Mouse (Mus musculus): Measurements from ENCODE around the gene Resp18. TPM values are rescaled to one million over a fixed set of nuclear protein-coding genes. Genes with fewer than 3 reads are reported as not detected.

The Resp18 gene
- polyA plus RNA-seq, 1 experiment from 2014 or later, result not detected

DNA sequence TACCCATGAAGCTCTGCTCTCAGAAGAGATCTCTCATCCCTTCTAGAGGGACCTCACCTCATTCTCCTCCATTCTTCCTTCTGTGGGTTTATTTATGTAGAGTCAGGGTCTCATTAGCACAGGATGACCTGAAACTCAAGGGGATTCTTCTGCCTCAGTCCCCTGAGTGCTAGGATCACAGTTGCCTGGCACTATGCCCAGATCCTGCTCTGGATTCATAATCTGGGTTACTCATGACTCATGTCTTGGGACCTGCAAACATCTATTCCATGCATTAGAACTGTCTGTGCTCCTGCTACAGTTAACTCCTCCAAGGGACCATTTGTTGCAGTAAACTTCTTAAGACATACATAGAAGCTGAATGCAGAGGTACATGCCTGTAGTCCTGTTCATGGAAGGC is 16.9 kb downstream of the Resp18 start:
- Histone ChIP-seq H3K4me1 (ENCODE audit: insufficient read depth) (no peaks in the 10 kb centered on the region), H3K27me3 (ENCODE audit: insufficient read depth, low read length) (peaks cover 23% of the 10 kb centered on the region), H3K4me2 (ENCODE audit: low read depth, low read length) (no peak overlapping the region), H3K9ac (replicated peaks) (no peak overlapping the region), H3K9me3 (ENCODE audit: low read length) (no peaks in the 10 kb centered on the region), H3K4me3 (ENCODE audit: low read depth, low read length) (no peak overlapping the region), H3K36me3 (replicated peaks; ENCODE audit: insufficient read depth, low read length) (no peaks in the 10 kb centered on the region), H3K27ac (ENCODE audit: low read depth) (no peak overlapping the region)
- no peak for DNase-seq
- no peak for ATAC-seq
- TF ChIP-seq CTCF (IDR thresholded peaks at IDR 0.05; ENCODE audit: low read depth), result no peak
- no peak for TF ChIP-seq EP300 (IDR thresholded peaks at IDR 0.05; ENCODE audit: low read depth)

DNA sequence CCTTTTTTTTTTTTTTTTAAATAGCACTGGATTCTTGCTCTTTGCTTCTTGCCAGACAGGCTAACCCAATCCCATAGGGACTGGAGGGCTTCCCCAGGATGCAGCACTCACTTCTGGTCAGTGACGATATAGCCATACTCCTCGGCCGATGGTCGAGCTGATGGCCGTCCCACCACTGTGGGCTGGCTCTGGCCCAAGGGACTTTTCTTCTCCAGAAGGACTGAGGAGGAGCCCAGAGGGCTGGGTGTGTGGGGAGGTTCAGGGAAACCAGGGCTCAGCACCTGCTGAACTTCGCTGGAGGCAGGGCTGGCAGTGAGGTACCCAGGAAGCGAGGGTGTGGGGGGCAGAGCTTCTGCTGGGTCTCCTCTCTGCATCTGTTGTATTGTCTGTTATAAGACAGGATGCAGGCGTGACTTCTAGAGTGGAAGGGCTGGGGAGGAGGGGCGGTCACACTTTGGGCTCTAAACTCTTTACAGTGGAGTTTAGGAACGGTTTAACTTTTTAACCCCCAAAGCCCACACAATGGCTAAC is 22.6 kb downstream of the Resp18 start:
- ATAC-seq (no peak), DNase-seq (no peak)
- Histone ChIP-seq H3K4me1 (ENCODE audit: insufficient read depth) (peaks cover 6% of the 10 kb centered on the region; the same call in 1 of the 2 replicates), H3K4me2 (ENCODE audit: low read depth, low read length) (no peak overlapping the region), H3K9ac (replicated peaks) (no peak overlapping the region), H3K9me3 (ENCODE audit: low read length) (no peaks in the 10 kb centered on the region), H3K27me3 (ENCODE audit: insufficient read depth, low read length) (no peaks in the 10 kb centered on the region), H3K27ac (ENCODE audit: low read depth) (no peak overlapping the region), H3K36me3 (replicated peaks; ENCODE audit: insufficient read depth, low read length) (no peaks in the 10 kb centered on the region), H3K4me3 (ENCODE audit: low read depth, low read length) (no peak overlapping the region)
- 58% methylated on average over 10 of the region's 10 CpGs for WGBS (ENCODE audit: insufficient replicate concordance)
- TF ChIP-seq EP300 (IDR thresholded peaks at IDR 0.05; ENCODE audit: low read depth) (no peak), CTCF (IDR thresholded peaks at IDR 0.05; ENCODE audit: low read depth) (no peak)

DNA sequence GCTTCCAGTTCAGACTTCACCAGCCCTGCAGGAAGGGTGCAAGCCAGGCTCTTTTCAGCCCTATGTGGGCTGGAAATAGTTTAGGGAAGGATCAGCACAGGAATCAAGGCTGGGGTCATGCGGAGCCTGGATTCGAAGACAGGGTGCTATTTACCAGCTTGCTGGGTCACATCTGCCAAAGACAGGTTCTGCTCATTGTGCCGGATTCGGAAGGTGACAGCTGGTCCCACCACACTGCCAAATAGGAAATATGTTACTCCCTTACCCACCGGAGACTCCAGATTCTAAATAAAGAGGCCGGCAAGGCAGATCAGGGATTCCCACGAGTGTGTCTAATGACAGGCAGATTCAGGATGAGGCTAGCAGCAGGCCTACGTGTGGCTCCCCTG is 23.6 kb downstream of the Resp18 start:
- Histone ChIP-seq H3K9me3 (ENCODE audit: low read length) (no peaks in the 10 kb centered on the region), H3K4me1 (ENCODE audit: insufficient read depth) (peaks cover 6% of the 10 kb centered on the region; the same call in 1 of the 2 replicates), H3K27me3 (ENCODE audit: insufficient read depth, low read length) (no peaks in the 10 kb centered on the region), H3K4me3 (ENCODE audit: low read depth, low read length) (no peak overlapping the region), H3K4me2 (ENCODE audit: low read depth, low read length) (no peak overlapping the region), H3K9ac (replicated peaks) (no peak overlapping the region), H3K27ac (ENCODE audit: low read depth) (no peak overlapping the region), H3K36me3 (replicated peaks; ENCODE audit: insufficient read depth, low read length) (no peaks in the 10 kb centered on the region)
- DNase-seq (no peak), ATAC-seq (no peak)
- TF ChIP-seq CTCF (IDR thresholded peaks at IDR 0.05; ENCODE audit: low read depth) (no peak), EP300 (IDR thresholded peaks at IDR 0.05; ENCODE audit: low read depth) (no peak)
- WGBS (ENCODE audit: insufficient replicate concordance), result 77% methylated on average over 8 of the region's 8 CpGs

DNA sequence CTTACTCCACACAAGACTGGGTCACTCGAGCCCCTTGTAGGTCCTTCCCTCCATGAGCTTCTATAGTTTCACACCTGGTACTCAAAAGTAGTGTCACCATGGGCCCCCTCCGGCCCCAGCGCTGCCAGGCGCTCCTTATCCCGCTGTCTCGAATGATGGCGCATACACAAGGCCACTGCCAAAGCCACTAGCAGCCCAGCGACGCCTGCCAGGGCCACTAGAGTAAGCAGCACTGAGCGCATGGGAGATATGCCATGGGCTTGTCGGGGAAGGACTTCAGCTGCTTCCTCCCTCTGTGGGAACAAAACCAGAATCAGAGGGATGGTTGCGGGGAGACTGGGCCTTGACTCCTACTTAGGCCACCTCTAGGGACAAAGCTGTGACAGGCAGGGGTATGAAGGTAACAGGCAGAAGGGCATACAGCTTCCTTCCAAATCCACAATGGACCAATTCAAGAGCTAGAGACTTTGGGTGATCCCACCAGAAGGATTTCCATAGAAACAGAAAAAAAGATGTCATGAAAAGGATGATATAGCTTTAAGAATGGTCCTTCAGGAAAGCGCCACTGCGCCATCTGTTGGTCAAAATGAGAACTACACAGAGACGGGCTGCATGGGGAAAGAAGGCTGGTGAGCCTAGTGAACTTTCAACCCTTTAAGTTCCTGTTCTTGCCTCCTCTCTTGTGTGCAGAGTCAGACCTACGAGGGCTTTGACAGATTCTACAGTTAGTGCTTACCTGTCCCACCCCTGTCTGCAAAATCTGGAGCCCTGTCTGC is 24.2 kb downstream of the Resp18 start:
- Histone ChIP-seq H3K4me1 (ENCODE audit: insufficient read depth) (peaks cover 6% of the 10 kb centered on the region; the same call in 1 of the 2 replicates), H3K4me2 (ENCODE audit: low read depth, low read length) (no peak overlapping the region), H3K4me3 (ENCODE audit: low read depth, low read length) (no peak overlapping the region), H3K9ac (replicated peaks) (no peak overlapping the region), H3K27me3 (ENCODE audit: insufficient read depth, low read length) (no peaks in the 10 kb centered on the region), H3K27ac (ENCODE audit: low read depth) (no peak overlapping the region), H3K9me3 (ENCODE audit: low read length) (no peaks in the 10 kb centered on the region), H3K36me3 (replicated peaks; ENCODE audit: insufficient read depth, low read length) (no peaks in the 10 kb centered on the region)
- ATAC-seq (no peak), DNase-seq (peak; percentile 90)
- TF ChIP-seq CTCF (IDR thresholded peaks at IDR 0.05; ENCODE audit: low read depth), result peak; percentile 95
- no peak for TF ChIP-seq EP300 (IDR thresholded peaks at IDR 0.05; ENCODE audit: low read depth)
- 58% methylated on average over 16 of the region's 16 CpGs for WGBS (ENCODE audit: insufficient replicate concordance)

DNA sequence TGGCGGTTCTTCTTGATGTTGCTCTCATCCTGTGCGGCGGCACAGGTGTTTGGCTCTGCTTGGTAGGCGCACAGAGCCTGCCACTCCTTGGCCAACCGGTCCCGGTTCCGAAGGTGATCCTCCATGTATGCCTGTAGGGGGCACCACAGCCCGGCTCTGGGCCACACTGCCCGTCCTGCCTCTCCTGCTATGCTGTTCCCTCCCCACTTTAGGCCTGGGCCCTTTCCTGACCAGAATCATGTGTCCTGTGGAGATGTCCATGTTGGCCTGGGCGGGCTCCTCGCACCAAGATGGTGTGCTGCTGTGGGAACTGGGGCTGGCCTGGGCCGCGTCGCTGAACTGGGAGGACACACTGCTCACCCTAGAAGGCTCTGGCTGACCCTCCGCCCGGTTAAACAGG is 25.2 kb downstream of the Resp18 start:
- Histone ChIP-seq H3K4me2 (ENCODE audit: low read depth, low read length) (no peak overlapping the region), H3K27me3 (ENCODE audit: insufficient read depth, low read length) (no peaks in the 10 kb centered on the region), H3K27ac (ENCODE audit: low read depth) (no peak overlapping the region), H3K9ac (replicated peaks) (no peak overlapping the region), H3K4me1 (ENCODE audit: insufficient read depth) (peaks cover 11% of the 10 kb centered on the region), H3K4me3 (ENCODE audit: low read depth, low read length) (no peak overlapping the region), H3K36me3 (replicated peaks; ENCODE audit: insufficient read depth, low read length) (no peaks in the 10 kb centered on the region), H3K9me3 (ENCODE audit: low read length) (no peaks in the 10 kb centered on the region)
- TF ChIP-seq EP300 (IDR thresholded peaks at IDR 0.05; ENCODE audit: low read depth) (no peak), CTCF (IDR thresholded peaks at IDR 0.05; ENCODE audit: low read depth) (peak; percentile 38)
- no peak for ATAC-seq
- 71% methylated on average over 16 of the region's 16 CpGs for WGBS (ENCODE audit: insufficient replicate concordance)
- peak; percentile 30 for DNase-seq

DNA sequence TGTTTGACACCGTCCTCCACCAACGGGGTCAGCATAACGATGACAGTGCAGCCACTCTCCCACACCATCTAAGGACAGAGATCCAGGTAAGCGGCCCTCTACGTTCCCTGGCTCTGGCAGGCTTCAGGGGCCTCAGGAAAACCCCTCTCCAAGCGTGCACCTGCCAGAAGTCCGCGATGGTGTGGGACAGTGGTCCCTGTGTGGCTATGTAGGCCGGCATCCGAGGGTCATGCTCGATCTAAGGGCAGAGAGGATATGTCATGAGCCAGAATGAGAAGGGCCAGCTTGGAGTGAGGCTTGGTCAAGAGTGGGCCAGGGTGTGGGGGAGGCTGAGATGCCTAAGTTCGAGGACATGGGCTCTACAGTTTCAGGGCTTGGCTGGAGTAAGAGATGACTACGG is 25.9 kb downstream of the Resp18 start:
- Histone ChIP-seq H3K27me3 (ENCODE audit: insufficient read depth, low read length) (no peaks in the 10 kb centered on the region), H3K4me3 (ENCODE audit: low read depth, low read length) (no peak overlapping the region), H3K4me2 (ENCODE audit: low read depth, low read length) (no peak overlapping the region), H3K27ac (ENCODE audit: low read depth) (no peak overlapping the region), H3K9me3 (ENCODE audit: low read length) (no peaks in the 10 kb centered on the region), H3K9ac (replicated peaks) (no peak overlapping the region), H3K4me1 (ENCODE audit: insufficient read depth) (peaks cover 11% of the 10 kb centered on the region), H3K36me3 (replicated peaks; ENCODE audit: insufficient read depth, low read length) (no peaks in the 10 kb centered on the region)
- ATAC-seq, result no peak
- TF ChIP-seq EP300 (IDR thresholded peaks at IDR 0.05; ENCODE audit: low read depth), result no peak
- DNase-seq, result peak; percentile 16
- 69% methylated on average over 13 of the region's 13 CpGs for WGBS (ENCODE audit: insufficient replicate concordance)

All from liver, postnatal 0 days (tissue).